Mouse (Mus musculus): ENCODE measurements at regions not wholly inside any gene's neighbourhood (a gene's known extent, or its start where the extent isn't known, plus 50 kb on each side); places are given as distances from the start of the nearest gene placed in this dataset.

GRCm38 (mm10) chr15:62784456-62785139 lies 1060.4 kb downstream of the Gsdmc2 start:
- no peak for TF ChIP-seq POLR2A (IDR thresholded peaks at IDR 0.05; ENCODE audit: insufficient read depth, low read length)
- no peak for TF ChIP-seq CTCF (IDR thresholded peaks at IDR 0.05; ENCODE audit: low read depth, low read length)
- no peak for TF ChIP-seq EP300 (IDR thresholded peaks at IDR 0.05; ENCODE audit: insufficient read depth, low read depth, low read length)
